Mouse (Mus musculus) heart, adult 18-20 months (tissue): ENCODE measurements around the gene Tgfb1. TPM values are rescaled to one million over a fixed set of nuclear protein-coding genes. Genes with fewer than 3 reads are reported as not detected.
"Not testable (repeated sequence)": the region's sequence is repeated elsewhere in the genome, so short reads cannot be mapped to it uniquely, and the experiment has no call there.

Source experiments
- DNase-seq, 2 experiments: peaks; one replicate each; pipeline ENCODE4 v3.0.0; 2021 to 2022; ENCODE audit warnings: mixed read lengths in 1 of 2
- total RNA-seq, 2 experiments: library from RNA; stranded (reverse); gene quantifications; 2 replicates each; pipeline ENCODE4 v1.2.3; 2021

Tgfb1 gene
- total RNA-seq, 2 experiments from 2014 or later: 21.8 to 23.6 TPM

DNA sequence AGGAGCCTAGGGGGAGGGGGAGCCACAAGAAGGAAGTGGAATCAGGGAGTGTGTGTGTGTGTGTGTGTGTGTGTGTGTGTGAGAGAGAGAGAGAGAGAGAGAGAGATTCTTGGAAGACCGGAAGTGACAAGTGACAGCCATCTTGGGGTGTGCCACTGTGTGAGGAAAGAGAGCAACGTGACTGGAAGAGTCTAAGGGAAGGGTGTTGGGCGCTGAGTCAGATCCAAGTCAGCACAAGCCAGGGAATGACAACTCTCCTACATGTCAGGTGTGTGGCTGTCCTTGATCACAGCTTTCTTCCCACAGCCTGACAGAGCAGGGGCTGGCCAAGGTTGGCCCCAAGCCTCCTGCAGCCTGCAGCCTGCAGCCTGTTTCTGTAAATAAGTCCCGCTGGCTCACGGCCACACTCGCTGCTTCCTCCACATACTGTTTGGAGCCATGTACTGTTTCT lies 19.0 kb downstream of the Tgfb1 start:
- DNase-seq: peak; percentile 72 to 79

DNA sequence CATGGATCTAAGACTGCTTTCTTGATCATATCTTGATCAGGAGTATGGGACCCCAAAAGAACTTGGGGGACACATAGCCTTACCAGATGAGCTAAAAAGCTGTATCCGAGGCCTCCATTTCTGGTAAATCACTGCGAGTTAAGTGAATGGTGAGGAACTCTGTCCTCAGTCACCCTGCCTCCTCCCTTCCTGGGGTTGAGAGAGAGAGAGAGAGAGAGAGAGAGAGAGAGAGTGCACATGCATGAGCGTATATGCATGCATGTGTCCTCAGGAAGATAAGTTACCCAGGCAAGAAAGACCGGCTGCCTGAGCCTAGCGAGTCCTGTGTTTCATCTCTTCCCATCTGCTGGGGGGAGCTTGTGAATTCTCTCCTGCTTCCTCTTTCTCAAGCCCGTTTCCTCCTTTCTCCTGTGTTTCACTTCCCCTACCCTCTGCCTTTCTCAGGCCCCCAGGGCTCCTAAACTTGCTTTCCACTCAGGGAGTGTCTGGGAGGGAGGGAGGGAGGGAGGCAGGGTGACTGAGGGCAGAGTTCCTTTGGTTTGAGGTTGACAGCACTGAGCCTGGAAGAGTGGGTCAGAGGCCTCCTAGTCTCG lies 19.9 kb downstream of the Tgfb1 start:
- peak in 1 of 2 experiments; percentile 70 for DNase-seq

DNA sequence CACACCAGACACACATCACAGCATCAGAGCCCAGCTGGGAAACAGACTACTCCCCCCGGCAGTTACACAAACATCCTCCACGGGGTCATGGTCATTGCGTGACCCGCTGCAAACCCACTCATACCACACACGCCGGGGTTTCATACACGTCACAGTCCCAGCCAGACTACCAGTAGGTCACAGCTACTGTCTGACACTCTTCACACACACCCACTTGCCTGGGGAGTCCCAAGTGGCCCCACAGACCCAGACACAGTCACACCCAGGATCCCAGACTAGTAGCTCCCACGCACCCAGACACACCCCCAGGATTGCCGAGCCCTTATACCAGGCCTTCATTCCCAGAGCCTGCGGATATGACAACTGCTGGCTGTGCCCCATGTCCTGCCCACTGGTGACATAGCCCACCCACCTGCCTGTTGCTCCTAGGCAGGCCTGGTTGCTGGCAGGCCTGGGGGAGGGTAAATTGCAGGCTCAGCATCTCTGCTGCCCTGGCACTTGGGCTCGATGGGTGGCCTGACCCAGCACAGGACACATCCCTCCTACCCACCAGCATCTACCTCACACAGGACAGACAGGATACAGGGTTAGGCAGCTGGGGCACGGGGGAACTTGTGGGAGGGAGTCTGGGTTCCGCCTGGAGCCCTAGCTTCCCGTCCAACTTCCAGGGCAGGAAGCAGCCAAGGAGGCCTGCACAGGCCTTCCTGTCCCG lies 20.9 kb downstream of the Tgfb1 start:
- DNase-seq: peak; percentile 71 to 89

DNA sequence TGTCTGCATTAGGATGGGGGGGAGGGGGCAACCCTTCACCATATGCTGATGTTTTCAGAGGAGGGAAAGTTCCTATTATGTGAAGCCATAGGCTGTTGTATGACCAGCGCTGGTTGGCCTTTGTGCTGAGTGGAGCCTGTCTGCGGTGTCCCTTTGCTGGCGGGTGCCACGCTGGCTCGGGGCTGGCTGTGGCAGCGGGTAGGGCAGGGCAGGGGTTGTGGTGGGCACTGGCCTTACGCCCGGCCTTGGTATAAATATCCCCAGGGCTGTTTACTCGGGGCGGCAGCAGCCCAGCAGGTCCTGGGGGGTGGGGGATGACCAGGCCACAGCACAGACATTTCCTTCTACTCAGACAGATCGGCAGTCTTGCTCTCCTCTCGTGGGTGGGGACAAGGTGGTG lies 23.2 kb downstream of the Tgfb1 start:
- DNase-seq: peak; percentile 61 to 69

DNA sequence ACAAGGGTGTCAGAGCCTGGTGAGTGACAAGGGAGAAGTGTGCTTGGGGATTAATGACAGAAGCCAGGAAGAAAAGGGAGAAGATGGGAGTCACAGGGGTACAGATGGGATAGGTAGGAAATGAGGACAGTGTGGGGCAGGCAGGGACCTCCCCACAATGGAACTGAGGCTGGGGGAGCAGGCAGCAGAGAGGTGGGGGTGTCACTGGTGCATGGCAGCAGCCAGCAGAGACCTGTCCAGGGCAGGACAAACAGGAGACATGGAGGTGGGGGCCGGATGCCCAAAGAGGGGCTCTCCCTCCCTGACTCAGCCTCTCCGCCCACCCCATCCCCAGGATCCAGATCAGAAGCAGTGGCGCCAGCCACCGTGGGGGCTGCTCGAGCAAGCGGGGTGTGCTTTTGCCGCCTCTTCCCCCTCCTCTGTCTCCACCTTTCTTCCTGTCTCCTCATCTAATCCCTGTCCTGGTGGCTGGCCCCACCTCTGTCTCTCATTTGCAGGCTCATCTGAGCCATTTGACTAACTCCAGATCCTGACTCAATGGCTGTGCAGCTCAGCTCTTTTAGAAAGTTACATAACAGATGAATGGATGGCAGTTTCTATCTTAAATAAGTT lies 23.8 kb downstream of the Tgfb1 start:
- peak; percentile 28 to 44 for DNase-seq

DNA sequence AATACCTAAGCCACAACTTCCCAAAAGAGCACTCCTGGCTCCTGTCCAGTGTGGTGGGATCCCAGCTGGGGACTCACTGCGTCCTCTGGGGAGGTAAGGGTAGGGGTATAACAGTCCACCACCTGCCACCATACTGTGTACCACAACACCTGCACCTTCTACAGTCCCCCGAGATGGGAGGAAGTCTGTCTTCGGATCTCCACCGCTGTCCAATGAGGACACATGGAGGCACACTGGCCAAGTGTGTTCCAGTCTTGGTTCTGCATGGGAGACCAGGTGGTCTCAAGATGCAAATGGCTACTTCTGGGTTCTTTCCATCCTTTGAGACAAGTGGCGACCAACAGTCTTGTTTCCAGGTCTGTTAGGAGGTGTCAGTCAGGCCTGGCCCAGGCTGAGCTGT lies 24.4 kb downstream of the Tgfb1 start:
- DNase-seq: no peak

DNA sequence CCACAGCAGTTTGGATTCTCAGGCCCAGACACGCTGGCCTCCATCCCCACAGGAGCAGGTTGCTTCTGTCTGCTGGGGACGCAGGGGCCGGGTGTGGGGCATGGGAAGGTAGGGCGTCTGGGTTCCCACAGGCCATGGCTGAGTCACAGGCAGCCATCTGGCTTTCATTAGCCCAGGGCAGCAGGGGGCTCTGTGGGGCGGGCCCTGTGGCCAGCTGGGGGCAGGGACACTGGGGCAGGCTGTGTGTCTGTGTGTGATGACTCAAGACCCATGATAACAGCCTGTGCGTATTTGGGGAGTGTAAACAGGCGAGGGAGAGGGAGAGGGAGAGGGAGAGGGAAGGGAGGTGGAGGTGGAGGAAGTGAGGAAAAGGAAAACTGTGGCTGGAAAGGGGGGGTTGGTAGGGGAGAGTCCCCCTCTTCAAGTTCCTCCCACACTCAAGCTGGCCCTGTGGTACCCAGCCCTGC lies 25.0 kb downstream of the Tgfb1 start:
- peak; percentile 71 to 86 for DNase-seq

DNA sequence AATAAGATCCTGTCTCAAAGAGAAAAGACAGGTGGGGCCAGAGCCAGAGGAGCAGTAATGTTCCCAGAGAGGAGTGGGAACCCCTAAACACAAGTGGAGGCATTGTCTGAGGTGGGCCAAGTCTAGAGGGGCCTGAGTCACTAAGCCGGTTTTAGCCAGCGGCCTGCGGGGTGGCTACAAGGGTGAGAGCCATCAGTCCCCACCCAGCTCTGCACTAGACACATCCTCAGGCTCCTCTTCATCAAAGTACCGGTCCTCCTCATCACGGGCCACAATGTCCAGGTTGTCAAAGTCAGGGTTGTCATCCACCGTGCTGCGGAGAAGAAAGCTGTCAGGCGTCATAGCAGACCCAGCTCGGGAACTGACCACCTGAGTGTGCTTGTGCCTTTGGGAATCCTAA lies 26.0 kb downstream of the Tgfb1 start:
- DNase-seq: no peak

DNA sequence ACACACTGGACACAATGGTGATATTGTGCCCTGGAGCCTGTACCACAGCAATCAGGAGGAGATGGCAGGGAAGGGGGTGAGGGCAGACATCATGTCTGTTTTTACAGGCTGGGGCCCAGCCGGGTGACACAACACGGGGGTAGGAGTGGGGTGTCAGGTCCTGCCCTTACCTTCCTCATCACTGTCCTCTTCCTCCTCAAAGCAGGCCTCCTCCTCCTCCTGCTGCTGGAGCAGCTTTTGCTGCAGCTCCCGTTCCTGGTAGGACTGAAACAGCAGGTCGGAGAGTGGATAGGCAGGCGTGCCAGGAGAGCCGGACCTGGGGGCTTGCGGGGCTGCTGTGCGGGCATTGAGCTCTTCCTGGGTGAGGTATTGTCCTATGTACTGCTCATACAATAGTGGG lies 27.8 kb downstream of the Tgfb1 start:
- DNase-seq: no peak

DNA sequence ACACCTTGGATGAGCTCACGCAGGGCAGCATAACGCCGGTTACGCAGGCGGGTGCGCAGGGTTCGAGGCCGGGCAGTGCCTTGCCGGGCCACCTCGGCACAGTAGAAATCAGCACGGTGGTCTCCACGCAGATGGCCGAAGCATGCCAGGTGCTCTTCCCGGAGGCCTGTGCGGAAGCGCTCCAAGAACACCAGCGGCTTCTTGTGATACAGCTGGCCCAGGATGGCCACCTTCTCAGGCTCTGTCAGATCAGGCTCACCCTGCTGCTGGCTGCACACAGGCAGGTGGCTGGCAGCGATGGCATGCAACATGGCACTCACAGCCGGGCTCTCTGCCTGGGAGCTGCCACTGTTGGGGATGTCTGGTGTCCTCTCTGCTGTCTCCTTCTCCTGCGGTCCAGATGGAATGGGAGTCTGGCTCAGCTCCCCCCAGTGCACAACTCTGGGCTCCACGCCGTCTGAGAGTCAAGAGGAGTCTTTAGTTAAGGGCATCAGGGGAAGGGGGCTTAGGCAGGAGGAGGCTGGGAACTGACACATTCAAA lies 29.0 kb downstream of the Tgfb1 start:
- DNase-seq: no peak

DNA sequence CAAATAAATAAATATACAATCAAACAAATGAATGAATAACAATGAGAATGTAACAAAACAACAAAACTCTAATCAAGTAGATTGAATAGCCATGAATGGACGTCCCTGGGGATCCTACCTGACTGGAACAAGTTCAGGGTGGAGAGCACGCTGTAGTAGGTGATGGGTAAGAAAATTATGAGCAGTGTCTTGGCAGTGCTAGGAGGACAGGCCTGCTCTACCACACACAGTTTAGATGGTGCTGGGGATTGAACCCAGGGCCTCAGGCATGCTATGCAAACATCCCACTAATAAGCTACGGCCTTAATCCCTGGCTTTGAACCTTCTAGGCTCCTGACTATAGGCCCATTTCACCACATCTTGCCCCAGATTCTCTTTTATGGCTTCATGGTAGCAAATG lies 30.7 kb downstream of the Tgfb1 start:
- no peak for DNase-seq

DNA sequence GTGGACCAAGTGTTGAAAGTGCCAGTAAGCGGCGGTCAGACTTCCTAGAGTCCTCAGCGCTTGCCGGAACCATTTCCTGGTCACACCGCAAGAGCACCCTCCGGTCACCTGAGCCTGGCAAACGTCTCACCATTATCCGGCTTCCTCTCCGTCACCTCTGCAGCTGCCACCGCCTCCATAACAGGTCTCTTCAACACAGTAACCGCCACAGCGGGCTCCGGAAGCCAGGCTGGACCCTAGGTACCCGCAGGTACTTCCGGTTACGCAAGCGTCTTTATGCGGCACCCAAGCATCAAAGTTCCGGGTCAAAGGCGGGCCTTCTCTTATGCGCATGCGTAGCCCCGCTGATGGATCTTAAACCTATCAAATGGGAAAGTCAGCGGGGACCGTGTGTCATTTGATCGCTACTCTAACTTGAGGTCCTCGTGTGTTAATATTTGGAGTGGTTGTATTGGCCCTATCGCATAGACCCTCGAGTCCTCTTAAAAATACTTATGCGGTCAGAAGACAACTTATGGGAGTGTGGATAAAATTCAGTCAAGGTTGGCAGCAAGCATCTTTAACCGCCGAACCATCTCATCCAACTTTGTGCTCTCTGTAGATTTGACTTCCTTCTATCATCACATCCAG lies 32.1 kb downstream of the Tgfb1 start, which contains the start of gene Ccdc97:
Gene Ccdc97, minus strand, starts transcription at position 301 of the 630 bp plus-strand sequence.
- DNase-seq: peak; percentile 96

DNA sequence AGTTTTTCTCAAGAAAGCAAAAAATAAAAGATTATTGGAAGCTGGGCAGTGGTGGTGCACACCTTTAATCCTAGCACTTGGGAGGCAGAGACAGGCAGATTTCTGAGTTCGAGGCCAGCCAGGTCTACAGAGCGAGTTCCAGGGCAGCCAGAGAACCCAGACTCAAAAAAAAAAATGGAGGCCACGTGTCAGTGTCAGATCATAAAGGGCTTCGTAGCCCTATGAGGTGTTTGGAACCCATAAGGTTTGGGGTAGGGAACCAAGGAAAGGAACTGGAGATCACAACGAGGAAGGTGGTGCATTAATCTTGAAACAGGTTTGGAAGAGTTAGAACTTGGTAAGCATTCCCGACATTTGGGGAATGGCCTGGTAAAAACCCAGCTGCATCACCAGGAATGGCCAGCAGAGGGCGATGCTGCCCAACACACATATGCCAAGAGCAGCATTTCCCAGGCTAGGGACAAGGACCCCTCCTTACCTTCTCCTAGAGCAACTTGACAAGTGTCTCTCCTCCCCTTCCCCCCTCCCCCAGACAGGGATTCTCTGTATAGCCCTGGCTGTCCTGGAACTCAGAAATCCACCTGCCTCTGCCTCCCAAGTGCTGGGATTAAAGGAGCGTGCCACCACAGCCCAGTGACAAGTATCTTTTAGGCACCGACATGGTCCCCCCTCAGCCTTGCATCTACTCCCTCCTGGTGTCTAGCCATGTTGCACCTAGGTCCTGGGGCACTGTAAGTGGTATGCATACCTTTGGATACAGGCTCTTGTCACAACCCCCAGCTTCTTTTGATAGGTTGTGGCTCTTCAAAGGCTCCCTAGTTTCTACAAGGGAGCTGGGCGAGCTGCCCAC lies 33.2 kb downstream of the Tgfb1 start:
- peak; percentile 70 to 91 for DNase-seq

DNA sequence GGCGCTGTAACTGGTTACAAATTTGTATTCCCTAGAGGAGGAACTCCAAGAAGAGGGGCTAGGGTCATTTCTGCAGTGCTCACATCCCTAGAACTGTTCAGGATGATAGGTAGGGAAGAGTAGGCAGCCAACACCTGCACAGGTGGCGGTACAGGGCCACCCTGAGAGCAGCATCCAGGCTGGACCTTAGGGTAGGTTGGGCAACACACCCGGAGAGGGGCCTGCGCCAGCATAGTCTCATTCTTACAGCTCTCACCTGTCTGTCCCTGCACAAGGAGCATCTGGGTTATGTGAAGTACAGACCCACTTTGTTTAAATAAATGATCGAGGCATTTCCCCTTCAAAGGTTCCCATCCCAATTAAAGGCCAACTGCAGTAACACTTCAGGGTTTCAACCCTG lies 34.0 kb downstream of the Tgfb1 start:
- no peak for DNase-seq

DNA sequence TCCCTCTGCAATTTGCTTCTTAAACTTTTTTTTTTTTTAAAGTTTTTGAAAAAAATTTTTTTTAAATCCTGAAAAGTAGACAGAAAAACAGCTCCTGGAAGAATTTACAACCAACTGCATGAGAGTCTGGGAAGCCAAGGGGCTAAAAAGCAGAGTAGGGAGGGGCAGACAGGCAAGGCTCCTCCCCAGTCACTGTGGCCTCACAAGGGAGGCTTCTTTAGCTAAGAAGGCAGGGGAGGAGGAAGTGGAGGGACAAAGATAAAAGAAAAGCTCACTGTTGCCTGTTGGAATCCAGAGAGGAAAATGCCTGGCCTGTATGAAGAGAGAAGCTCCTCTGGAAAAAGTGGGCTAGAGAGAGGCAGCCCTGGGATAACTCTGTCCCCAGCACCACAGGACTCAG lies 35.0 kb downstream of the Tgfb1 start:
- DNase-seq: not testable (repeated sequence)

DNA sequence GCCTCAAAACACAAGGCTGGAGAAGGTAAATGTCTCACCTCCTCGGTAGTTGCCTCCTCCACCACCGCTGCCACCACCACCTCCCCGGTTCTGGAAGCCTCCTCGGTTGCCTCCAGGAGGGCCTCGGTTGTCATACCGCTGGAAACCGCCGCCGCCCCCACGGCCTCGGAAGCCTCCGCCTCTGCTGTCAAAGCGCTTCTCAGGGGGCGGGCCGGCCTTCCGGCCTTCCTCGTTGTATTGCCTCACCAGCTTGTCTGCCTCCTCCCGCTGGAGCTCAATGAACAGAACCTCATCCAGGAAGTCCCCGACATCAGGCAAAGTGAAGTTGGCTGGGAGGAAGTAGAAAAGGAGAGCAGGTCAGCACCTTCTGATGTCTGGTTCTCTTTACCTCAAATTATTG lies 39.1 kb downstream of the Tgfb1 start:
- no peak for DNase-seq

DNA sequence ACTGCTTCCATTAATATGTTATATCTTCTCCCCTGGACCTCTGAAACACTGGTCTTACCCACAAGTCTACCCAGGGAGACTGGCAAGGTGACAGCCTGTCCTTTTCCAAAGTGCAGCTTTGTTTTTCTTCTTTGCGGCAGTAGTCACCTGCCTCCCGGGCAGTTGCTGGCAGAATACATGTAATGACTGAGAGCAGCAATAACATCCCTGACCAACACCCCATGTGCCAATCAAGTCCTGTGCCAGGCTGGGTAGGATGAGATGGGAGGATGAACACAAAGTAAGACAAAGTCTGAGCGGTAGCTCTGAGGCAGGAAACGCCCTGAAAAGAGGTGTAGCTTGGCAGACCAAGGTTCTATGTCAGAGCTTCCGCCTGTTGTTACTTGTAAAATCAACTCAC lies 41.0 kb downstream of the Tgfb1 start:
- DNase-seq: no peak

DNA sequence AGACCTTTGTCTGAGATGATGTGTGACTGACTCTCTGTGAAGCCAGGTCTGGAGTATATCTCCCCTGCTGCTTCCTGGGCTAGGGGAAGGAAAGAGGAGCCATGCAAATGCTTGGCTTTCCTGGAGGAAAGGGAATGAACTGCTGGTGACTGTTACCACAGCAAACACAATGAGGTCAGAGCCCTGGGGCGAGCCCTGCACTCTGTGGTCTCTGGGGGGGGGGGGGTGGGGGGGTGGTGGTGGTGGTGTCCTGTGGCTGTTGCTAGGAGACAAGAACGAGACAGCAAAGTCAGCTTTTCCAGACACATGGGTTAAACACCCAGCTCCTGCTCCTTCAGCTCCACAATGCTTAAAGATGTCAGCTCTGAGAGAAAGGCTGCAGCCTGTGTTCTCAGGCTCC lies 42.6 kb downstream of the Tgfb1 start:
- DNase-seq: no peak

DNA sequence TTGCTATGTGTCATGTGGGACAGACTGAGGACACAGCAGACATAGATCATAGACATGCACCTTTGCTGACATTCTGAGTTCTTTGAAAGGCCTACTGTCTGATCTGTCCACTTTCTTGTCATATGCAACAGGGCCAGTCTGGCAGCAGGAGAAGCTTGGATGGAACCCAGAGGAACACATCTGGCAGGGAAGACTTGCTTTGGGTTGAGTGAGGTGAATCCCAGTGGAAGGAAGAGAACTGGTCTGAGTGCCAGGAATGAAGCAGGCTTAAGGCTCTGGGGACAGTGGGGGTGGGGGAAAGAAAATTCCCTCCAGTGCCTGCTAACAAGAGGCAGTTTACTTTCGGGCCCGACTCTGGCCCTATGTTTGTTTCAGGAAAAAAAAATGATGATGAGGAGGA lies 43.1 kb downstream of the Tgfb1 start:
- peak; percentile 76 to 82 for DNase-seq

DNA sequence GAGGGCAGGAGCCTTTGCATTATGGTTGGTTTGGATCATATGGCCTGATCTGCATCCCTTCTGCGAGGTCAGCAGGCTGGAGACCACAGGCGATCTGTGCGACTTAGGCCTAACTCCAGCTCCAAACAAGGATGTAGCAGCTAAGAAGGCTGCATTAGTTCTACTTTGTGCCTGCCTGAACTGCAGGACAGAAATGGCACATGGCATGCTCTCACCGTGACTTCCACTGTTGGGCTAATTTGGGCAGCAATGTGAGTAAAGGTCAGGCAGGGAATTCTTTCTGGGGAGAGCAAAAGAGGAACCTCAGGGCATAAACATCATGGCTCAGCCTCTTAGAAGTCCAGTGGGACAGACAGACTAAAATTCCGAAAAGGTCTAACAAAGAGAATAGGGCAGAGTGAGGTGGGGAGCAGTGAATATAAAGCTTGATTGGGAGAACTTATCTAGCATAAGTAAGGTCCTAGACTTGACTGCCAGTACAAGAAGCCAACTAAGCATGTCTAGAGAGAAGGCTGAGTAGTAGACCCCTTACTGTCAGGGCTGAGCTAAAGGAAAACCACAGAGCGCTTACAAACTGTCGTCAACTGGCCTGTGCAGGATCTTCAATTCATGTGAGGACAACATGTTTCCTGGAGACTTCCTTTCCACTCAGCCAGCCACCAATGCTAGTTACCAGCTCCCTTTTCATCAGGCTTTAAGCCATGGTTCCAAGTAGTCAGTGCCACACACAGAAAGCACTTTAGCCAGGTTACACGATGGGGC lies 44.7 kb downstream of the Tgfb1 start:
- peak; percentile 39 to 53 for DNase-seq

DNA sequence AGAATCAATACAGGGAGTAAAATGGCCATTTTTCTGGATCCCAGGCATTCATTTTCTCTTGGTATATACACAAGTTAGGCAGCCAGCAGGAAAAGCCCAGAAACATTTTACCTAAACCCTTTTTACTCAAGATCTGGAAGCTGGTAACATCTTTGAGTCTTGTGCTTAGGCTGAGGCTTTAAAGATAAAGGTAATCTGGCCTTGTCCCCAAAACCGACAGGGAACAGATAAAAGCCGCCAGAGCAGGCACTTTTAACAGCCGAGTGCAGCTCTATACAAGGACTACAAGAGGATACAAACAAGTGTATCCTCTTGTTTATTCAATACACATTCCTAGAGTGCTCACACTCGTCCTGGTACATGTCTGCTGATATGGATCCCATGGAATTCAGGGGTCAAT lies 48.2 kb downstream of the Tgfb1 start:
- no peak for DNase-seq
